Mouse (Mus musculus) hindbrain, embryonic 12.5 days (tissue): ENCODE measurements around the gene Pcyt2. TPM values are rescaled to one million over a fixed set of nuclear protein-coding genes. Genes with fewer than 3 reads are reported as not detected.

ENCODE experiments used
- ATAC-seq: fragments of 200-750 bp; cut with Nextera tagmentation; 2 replicates; pipeline ENCODE4 v1.8.0; 2017; ENCODE audit warnings: moderate TSS enrichment; ENCODE audit not compliant: low FRiP score
- H3K27ac ChIP-seq: fragments of 300-500 bp; sonication (generic); 2 replicates; pipeline ENCODE4 v1.5.1; 2016; ENCODE audit warnings: mild to moderate bottlenecking
- H3K27me3 ChIP-seq: fragments of 300-500 bp; sonication (generic); 2 replicates; pipeline ENCODE4 v1.6.1; 2016; ENCODE audit warnings: mild to moderate bottlenecking
- H3K36me3 ChIP-seq: fragments of 300-500 bp; sonication (generic); 2 replicates; pipeline ENCODE4 v1.6.1; 2016; ENCODE audit warnings: mild to moderate bottlenecking
- H3K4me1 ChIP-seq: fragments of 300-500 bp; sonication (generic); 2 replicates; pipeline ENCODE4 v1.6.1; 2016
- H3K4me2 ChIP-seq: fragments of 300-500 bp; sonication (generic); replicated peaks from 2 replicates; pipeline ENCODE4 v1.6.1; 2016; ENCODE audit warnings: mild to moderate bottlenecking
- H3K4me3 ChIP-seq: fragments of 300-500 bp; sonication (generic); 2 replicates; pipeline ENCODE4 v1.5.1; 2016; ENCODE audit warnings: mild to moderate bottlenecking
- H3K9ac ChIP-seq: fragments of 300-500 bp; sonication (generic); 2 replicates; pipeline ENCODE4 v1.6.1; 2016; ENCODE audit warnings: mild to moderate bottlenecking, moderate library complexity
- H3K9me3 ChIP-seq: fragments of 300-500 bp; sonication (generic); replicated peaks from 2 replicates; pipeline ENCODE4 v1.6.1; 2016; ENCODE audit warnings: mild to moderate bottlenecking
- WGBS: fragments of 180-500 bp; shearing (Covaris S2); methylation state at CpG from one replicate; pipeline ENCODE4 v1.1.7; 2016; 5-methylcytosine and 5-hydroxymethylcytosine counted together
- polyA plus RNA-seq: library from polyadenylated mRNA; unstranded; fragments of >200 nt; fragmentation: Nextera tagmentation; extraction: Ambion mirVana; gene quantifications from 2 replicates; pipeline ENCODE4 v1.2.1, GENCODE M21; 2016

The Pcyt2 gene
- 145 and 148 TPM in 2 replicates for polyA plus RNA-seq

DNA sequence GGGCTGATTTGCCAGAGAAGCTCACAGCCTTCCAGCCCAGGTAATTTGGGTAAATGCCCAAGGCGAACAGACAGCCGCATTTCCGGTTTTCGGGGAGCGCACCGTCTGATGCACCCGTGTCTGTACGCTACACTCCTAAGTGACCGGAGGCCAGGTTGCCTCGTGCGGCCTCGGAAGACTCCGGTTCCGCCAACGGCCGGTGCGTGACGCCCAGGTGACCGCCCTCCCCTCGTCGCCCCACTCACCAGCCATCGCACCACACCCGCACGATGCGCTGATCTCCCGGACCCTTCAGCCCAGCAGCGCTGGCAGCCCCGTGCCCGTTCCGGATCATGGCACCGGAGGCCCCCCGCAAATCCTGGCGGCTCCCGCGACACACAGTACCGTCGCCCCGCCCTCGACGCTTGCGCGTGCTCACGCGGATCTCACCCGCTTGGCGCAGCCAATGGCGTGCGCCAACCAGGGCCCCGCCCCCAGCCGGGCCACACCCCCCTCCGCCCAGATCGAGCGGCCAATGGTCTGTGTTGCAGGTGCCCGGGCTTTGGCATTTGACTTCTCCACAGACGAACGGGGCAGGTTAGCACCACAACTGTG is at the start of gene Pcyt2:
Pcyt2 (minus strand) TSS at position 418 of the 594 bp plus-strand sequence.
- H3K36me3 ChIP-seq = peaks cover 62% of the 10 kb centered on the region
- H3K4me1 ChIP-seq = peaks cover 24% of the 10 kb centered on the region
- no peaks in the 10 kb centered on the region for H3K27me3 ChIP-seq
- no peaks in the 10 kb centered on the region for H3K9me3 ChIP-seq
- peak; percentile 96 for ATAC-seq
- H3K4me3 ChIP-seq = peak within 1 kb of the TSS; percentile 71
- H3K27ac ChIP-seq = peak within 1 kb of the TSS; percentile 79
- H3K4me2 ChIP-seq = peak within 1 kb of the TSS; percentile 56
- WGBS = 1% methylated on average over 56 of the region's 56 CpGs
- peak within 1 kb of the TSS; percentile 80 for H3K9ac ChIP-seq

DNA sequence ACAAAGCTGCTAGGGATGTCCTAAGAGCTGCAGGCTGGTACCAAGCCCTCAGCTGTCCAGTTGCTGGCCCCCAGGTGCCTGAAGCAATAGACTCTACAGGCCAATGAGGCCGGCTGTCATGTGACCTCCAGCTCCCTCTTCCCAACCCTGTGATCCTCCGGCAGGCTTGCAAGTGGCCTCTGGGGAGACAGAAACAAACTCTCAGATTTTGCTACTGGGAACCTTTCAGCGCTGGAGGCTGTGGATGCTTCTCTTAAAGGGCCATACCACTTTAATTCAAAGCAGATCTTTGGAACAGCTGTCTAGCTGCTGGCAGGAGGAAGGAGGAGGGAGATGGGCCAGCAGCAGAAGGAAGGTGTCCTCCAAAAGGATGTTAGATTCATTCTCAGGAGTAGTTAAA is 48.9 kb upstream of the Pcyt2 start:
- no peaks in the 10 kb centered on the region for H3K36me3 ChIP-seq
- no peak overlapping the region for H3K9ac ChIP-seq
- H3K4me3 ChIP-seq = no peak overlapping the region
- H3K9me3 ChIP-seq = no peaks in the 10 kb centered on the region
- H3K27me3 ChIP-seq = peaks cover 33% of the 10 kb centered on the region
- H3K4me1 ChIP-seq = peaks cover 6% of the 10 kb centered on the region; the same call in 1 of the 2 replicates
- H3K27ac ChIP-seq = no peak overlapping the region
- no peak for ATAC-seq
- no peak overlapping the region for H3K4me2 ChIP-seq
- WGBS = 11% methylated on average over 3 of the region's 3 CpGs

DNA sequence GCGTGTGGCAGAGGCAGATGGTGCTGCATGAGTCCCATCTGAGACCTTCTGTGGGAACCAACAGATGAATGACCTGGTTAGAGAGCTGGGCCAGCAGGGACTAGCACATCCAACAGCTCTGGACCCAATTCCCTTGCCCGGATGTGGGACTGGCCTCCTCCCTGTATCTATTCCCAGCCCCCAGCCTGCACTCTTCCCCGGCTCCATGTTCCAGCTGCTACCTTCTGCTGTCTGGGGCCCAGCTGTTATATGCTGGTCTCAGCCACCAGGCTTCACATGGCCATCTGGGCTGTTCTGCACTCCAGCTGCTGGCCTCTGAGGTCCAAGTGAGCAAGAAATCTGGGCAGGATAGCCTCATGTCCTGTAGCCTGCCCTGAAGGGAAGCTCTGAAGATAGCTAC is 47.7 kb upstream of the Pcyt2 start:
- Histone ChIP-seq H3K27me3 (peaks cover 45% of the 10 kb centered on the region), H3K4me2 (no peak overlapping the region), H3K9ac (no peak overlapping the region), H3K4me1 (peaks cover 14% of the 10 kb centered on the region), H3K36me3 (no peaks in the 10 kb centered on the region), H3K27ac (no peak overlapping the region), H3K9me3 (no peaks in the 10 kb centered on the region), H3K4me3 (no peak overlapping the region)
- 62% methylated on average over 3 of the region's 3 CpGs for WGBS
- ATAC-seq = no peak

DNA sequence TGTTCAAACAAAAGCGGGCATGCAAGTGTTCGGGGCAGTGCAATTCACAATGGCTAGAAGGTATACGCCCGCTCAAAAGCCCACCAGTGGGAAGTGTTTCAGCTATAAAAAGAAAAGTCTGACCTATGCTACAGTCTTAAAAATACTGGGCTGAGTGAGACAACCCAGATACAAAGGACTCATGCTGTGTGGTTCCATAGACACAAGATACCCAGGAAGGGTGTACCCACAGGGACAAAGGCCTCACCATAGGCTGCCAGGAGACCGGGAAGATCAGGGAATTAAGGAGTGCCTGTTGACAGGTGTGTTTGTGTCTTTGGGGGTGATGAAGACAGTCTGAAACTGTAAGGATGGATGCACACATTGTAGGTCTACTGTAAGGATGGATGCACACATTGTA is 46.0 kb upstream of the Pcyt2 start:
- ATAC-seq = no peak
- Histone ChIP-seq H3K4me2 (no peak overlapping the region), H3K36me3 (no peaks in the 10 kb centered on the region), H3K27ac (no peak overlapping the region), H3K9ac (no peak overlapping the region), H3K27me3 (peaks cover 62% of the 10 kb centered on the region), H3K9me3 (no peaks in the 10 kb centered on the region), H3K4me3 (no peak overlapping the region), H3K4me1 (peaks cover 28% of the 10 kb centered on the region)
- 74% methylated on average over 5 of the region's 5 CpGs for WGBS

DNA sequence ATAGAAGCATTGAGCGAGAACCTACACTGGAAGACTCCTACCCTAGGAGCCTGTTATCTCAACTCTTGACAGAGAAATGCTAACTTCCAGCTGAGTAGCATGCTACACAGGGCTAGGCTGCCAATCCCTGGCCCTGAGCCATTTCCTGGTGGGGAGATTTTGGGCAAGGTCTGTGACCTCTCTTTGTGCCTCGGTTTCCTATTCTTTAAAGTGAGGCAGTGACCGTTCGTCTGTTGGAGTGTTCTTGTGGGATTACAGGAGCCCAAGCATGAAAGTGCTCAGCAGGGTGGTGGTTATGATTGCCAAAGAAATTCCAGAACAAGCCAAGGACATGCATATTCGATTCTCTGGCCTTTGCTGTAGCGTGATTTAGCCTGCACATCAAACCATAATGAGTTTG is 45.0 kb upstream of the Pcyt2 start:
- ATAC-seq = no peak
- no peak overlapping the region for H3K9ac ChIP-seq
- H3K4me1 ChIP-seq = peaks cover 28% of the 10 kb centered on the region
- no peak overlapping the region for H3K4me2 ChIP-seq
- H3K9me3 ChIP-seq = no peaks in the 10 kb centered on the region
- H3K27me3 ChIP-seq = peaks cover 71% of the 10 kb centered on the region
- no peak overlapping the region for H3K4me3 ChIP-seq
- no peak overlapping the region for H3K27ac ChIP-seq
- H3K36me3 ChIP-seq = no peaks in the 10 kb centered on the region
- WGBS = 62% methylated on average over 6 of the region's 6 CpGs

DNA sequence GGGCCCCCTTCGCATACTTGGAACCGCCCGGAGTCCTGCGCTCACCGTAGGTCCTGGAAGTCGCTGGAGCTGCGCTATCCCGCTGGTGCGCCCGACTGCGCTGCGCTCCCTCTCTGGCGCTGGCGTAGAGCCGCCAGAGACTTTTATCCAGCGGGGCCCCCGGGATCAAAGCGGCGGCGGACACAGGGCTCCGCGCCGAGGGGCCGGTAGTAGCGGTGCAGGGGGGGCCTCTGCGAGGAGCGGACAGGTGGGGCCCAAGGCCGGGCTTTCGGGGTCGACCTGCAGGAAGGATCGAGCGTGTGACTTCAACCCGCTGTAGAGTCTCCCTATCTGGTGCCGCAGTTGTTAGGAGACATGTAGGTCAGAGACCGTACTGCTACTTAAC is 43.3 kb upstream of the Pcyt2 start, which contains the start of gene Notum:
Notum (minus strand) TSS at position 100 of the 385 bp plus-strand sequence.
- WGBS = 2% methylated on average over 35 of the region's 35 CpGs
- Histone ChIP-seq H3K36me3 (no peaks in the 10 kb centered on the region), H3K9me3 (no peaks in the 10 kb centered on the region), H3K27ac (no peak within 1 kb of the TSS), H3K9ac (peak within 1 kb of the TSS; percentile 58), H3K4me2 (peak within 1 kb of the TSS; percentile 59), H3K4me3 (peak within 1 kb of the TSS; percentile 39), H3K4me1 (peaks cover 23% of the 10 kb centered on the region), H3K27me3 (peaks cover 88% of the 10 kb centered on the region)
- no peak for ATAC-seq

DNA sequence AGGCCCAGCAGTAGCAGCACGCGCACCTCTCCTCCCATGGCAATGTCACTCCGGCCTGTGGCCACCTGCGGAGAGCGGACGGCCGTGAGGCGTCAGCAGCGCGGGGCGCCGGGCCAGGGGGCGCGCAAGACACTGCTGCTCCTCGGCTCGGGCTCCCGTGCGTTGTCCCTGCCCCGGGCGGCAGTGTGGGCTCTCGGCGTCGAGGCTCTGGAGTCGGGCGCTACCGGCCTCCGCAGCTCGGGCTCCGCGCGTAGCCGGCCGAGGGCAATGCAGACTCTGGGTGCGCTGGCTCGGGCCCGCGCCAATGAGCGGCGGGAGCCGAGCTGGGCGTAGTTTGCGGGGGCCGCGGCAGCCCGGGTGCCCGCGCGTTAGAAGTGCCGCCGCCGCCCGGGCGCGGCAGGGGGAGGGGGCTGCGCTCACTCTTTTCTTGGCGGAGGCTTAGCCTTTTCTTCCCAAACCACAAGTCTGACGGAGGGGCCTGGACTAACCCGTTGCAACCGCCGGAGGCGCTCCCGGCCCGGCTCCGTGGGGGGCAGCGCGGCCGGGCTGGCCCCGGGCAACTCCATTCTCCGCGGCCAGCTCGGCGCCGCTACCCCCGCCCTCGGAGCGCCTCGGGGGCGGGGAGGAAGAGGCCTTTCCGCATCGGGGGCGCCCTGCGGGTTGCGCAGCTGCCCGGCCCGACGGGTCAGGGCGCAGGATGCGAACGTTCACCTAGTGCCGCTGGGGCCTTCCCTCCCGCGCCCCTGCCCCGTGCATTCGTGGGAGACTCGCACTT is 42.8 kb upstream of the Pcyt2 start:
- ATAC-seq = peak; percentile 52; the same call in 1 of the 2 replicates

DNA sequence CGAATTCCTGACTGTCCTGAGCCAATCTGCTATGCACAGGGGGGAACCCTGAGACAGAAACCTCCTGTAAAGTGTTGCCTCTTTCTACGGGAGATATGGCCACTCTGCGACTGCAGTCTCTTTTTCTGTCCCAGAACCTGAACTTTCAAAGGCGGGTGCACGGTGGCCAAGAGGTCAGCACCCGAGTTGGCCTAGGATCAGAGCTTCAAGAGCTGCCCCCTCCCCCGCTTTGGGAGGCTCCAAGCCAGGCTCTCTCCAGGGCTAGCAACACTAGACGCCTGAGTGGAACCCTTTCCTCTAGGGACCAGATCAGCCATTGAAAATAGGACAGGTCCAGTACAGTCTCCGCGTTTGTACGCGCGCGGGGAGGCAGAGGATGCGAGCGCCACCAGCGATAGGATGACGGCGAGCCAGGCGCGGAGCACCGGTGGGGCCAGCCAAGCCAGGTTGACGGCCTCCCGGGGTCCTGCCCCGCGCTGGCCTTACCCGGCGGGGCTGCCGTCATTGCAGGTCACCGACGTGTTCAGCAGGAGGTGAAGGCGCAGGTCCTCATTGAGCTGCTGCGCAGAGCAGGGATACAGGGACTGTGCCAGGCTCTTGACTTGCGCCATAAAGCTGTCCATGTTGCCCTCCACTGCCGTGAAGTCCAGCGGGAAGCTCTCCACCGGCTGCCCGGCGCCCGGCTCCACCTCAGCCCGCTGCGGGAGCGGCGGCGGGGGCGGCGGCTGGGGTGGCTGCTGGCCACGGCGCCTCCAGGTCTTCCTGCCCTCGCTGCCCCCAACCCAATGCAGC is 42.0 kb upstream of the Pcyt2 start:
- Histone ChIP-seq H3K9me3 (no peaks in the 10 kb centered on the region), H3K27me3 (peaks cover 89% of the 10 kb centered on the region), H3K4me3 (peak overlapping the region; percentile 39), H3K27ac (no peak overlapping the region), H3K9ac (peak overlapping the region; percentile 58; the same call in 1 of the 2 replicates), H3K4me1 (peaks cover 23% of the 10 kb centered on the region), H3K36me3 (no peaks in the 10 kb centered on the region), H3K4me2 (peak overlapping the region; percentile 59)
- no peak for ATAC-seq
- WGBS = 2% methylated on average over 50 of the region's 50 CpGs

More for the DNA sequence above, 42.8 kb upstream of the Pcyt2 start:
- Histone ChIP-seq H3K27ac (no peak overlapping the region), H3K36me3 (no peaks in the 10 kb centered on the region), H3K27me3 (peaks cover 91% of the 10 kb centered on the region), H3K9me3 (no peaks in the 10 kb centered on the region), H3K4me3 (peak overlapping the region; percentile 39), H3K4me2 (peak overlapping the region; percentile 59), H3K4me1 (peaks cover 23% of the 10 kb centered on the region), H3K9ac (peak overlapping the region; percentile 58)
- under 1% methylated on average over 76 of the region's 95 CpGs for WGBS

DNA sequence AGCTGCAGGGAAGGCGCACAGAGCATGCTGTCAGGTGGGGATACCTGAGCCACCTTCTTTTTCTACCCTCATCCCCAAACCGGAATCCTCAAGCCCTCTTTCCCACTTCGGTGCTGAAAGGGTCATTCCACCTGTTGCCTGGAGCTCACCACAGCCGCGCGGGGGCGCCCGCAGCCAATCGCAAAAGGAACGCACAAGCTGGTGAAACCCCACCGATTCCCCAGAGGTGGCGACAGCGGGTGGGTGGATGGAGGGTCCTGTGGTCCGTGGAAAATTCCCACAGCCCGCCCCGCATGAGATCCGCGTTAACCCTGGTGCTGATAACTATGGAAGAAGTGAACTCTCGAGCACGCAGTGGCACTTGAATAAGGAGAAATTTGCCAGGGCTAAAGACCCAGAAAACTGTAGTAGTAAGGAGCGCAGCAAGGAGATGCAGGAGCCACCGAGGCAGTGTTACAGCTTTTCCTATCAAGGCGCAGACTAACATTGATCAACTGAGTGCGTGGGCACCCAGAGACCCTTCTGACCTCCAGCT is 41.2 kb upstream of the Pcyt2 start:
- Histone ChIP-seq H3K9ac (no peak overlapping the region), H3K9me3 (no peaks in the 10 kb centered on the region), H3K4me3 (peak overlapping the region; percentile 4; the same call in 1 of the 2 replicates), H3K4me1 (peaks cover 23% of the 10 kb centered on the region), H3K27ac (no peak overlapping the region), H3K27me3 (peaks cover 94% of the 10 kb centered on the region), H3K36me3 (no peaks in the 10 kb centered on the region), H3K4me2 (0 out of 2 replicates have a peak overlapping the region, but pooled peaks have one; percentile 8)
- no peak for ATAC-seq
- WGBS = 4% methylated on average over 24 of the region's 24 CpGs

DNA sequence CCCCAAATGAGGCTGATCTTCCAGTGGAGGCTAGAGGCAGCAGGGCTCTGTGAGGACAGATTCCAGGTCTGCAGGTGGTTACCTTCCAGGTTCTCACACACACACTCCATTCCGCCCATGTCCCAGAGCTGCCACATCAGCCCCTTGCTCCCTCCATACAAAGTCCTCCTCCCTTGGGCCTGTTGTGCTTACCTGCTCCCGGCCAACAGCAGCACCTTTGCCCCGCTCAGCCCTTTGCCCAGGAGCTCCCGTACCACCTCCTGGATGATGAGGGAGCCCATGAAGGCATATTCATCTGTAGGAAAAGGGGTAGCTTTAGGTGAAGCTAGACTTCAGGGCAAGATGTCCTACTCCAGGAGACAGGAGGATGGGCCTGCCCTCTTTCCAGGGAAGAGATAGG is 39.6 kb upstream of the Pcyt2 start:
- Histone ChIP-seq H3K36me3 (no peaks in the 10 kb centered on the region), H3K4me1 (peaks cover 23% of the 10 kb centered on the region), H3K4me3 (no peak overlapping the region), H3K27ac (no peak overlapping the region), H3K9ac (no peak overlapping the region), H3K4me2 (no peak overlapping the region), H3K9me3 (no peaks in the 10 kb centered on the region), H3K27me3 (peaks cover 80% of the 10 kb centered on the region)
- ATAC-seq = no peak
- 93% methylated on average over 4 of the region's 4 CpGs for WGBS

DNA sequence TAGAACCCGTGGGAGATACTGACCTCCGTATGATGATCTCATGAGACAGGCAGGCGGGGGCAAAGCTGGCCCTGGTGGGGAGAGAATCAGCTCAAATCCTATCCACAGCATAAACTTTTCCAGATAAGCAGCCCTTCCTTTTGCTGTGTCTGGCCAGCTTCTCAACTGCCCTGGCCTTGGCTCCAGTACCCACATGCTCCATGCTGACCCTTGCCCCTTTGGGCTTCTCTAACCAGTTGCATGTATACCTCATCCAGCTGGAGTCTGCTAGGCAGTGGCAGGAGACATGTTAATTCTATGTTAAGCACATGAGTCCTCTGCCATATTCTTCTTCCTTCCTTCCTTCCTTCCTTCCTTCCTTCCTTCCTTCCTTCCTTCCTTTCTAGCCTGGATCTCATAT is 37.0 kb upstream of the Pcyt2 start:
- ATAC-seq = no peak

DNA sequence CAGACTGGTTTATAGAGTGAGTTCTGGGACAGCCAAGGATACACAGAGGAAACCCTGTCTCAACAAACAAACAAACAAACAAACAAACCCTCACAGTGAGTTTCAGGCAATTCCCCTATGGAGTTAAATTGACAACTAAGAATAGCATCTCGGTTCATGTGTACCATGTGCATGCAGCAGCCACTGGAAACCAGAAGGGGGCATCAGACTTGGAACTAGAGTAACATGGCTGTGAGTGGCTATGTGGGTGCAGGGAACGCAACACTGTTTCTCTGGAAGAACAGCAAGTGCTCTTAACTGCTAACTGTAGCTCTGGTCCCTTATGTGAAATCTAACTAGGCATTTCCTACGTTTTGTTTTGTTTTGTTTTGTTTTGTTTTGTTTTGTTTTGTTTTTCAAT is 34.1 kb upstream of the Pcyt2 start:
- Histone ChIP-seq H3K4me2 (no peak overlapping the region), H3K4me1 (peaks cover 8% of the 10 kb centered on the region), H3K27me3 (peaks cover 39% of the 10 kb centered on the region), H3K36me3 (no peaks in the 10 kb centered on the region), H3K9ac (no peak overlapping the region), H3K4me3 (no peak overlapping the region), H3K9me3 (no peaks in the 10 kb centered on the region), H3K27ac (no peak overlapping the region)
- ATAC-seq = no peak
- 77% methylated on average over 3 of the region's 3 CpGs for WGBS

More for the DNA sequence above, 37.0 kb upstream of the Pcyt2 start:
- Histone ChIP-seq H3K4me2 (no peak overlapping the region), H3K4me1 (peaks cover 8% of the 10 kb centered on the region), H3K27ac (no peak overlapping the region), H3K36me3 (no peaks in the 10 kb centered on the region), H3K9ac (no peak overlapping the region), H3K9me3 (no peaks in the 10 kb centered on the region), H3K4me3 (no peak overlapping the region), H3K27me3 (peaks cover 54% of the 10 kb centered on the region)
- WGBS = 84% methylated on average over 3 of the region's 3 CpGs
